Mouse (Mus musculus): Measurements from ENCODE around the gene Ltbp4. TPM values are rescaled to one million over a fixed set of nuclear protein-coding genes. Genes with fewer than 3 reads are reported as not detected.

Gene Ltbp4
- polyA plus RNA-seq, 1 experiment from 2014 or later = 7.2 TPM

GRCm38 (mm10) chr7:27331541-27331851, 6.0 kb downstream of the Ltbp4 start:
- Histone ChIP-seq H3K27me3 (ENCODE audit: insufficient read depth, low read length) (peaks cover 96% of the 10 kb centered on the region), H3K4me3 (ENCODE audit: low read depth, low read length) (peak overlapping the region; percentile 43), H3K9ac (replicated peaks) (no peak overlapping the region), H3K4me2 (ENCODE audit: low read depth, low read length) (peak overlapping the region; percentile 71), H3K36me3 (replicated peaks; ENCODE audit: insufficient read depth, low read length) (no peaks in the 10 kb centered on the region), H3K27ac (ENCODE audit: low read depth) (peak overlapping the region; percentile 46), H3K4me1 (ENCODE audit: insufficient read depth) (peaks cover 18% of the 10 kb centered on the region), H3K9me3 (ENCODE audit: low read length) (no peaks in the 10 kb centered on the region)
- WGBS (ENCODE audit: insufficient replicate concordance) = 4% methylated on average over 8 of the region's 8 CpGs
- no peak for ATAC-seq
- no peak for TF ChIP-seq EP300 (IDR thresholded peaks at IDR 0.05; ENCODE audit: low read depth)
- TF ChIP-seq CTCF (IDR thresholded peaks at IDR 0.05; ENCODE audit: low read depth) = no peak
- DNase-seq = no peak

DNA sequence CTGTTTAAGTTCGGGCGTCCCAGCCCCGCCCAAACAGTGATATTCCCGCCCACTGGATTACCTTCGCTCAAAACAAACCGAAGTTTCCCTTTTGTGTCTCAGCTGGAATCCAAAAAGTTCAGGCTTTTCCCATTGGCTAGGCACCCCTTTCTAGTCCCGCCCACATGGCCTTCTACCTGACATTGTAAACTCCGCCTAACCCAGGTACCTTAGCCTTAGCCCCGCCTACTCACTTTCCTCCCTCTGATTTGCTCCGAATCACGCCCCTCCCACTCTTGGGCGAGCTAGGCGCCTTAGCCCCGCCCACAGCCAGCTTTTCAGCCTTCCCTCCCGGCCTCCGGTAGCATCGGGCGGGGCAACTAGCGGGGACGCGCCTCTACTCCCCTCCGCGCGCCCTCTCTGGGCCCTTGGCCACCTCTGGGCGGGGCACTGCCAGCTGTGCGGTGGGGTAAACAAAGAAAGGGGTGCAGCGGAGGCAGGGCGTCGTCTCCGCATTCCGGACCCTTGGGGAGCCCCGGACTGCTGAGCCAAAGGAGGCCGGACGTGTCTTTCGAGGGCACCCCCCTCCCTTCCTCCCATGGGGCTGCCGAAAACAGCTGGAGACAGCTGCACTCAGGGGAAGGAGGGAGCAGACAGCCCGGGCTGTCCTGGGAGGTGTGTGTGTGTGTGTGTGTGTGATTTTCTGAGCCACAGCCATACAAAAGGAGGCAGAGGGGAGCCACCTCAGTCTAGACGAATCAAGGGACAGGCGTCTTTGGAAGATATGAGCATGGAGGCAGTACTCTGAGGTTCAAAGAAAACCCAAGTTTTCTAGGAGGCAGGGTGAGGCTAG, 6.6 kb downstream of the Ltbp4 start:
- Histone ChIP-seq H3K27me3 (ENCODE audit: insufficient read depth, low read length) (peaks cover 96% of the 10 kb centered on the region), H3K27ac (ENCODE audit: low read depth) (peak overlapping the region; percentile 46)

GRCm38 (mm10) chr7:27329981-27330380, 7.5 kb downstream of the Ltbp4 start:
- Histone ChIP-seq H3K4me2 (ENCODE audit: low read depth, low read length) (peak overlapping the region; percentile 71), H3K9me3 (ENCODE audit: low read length) (no peaks in the 10 kb centered on the region), H3K36me3 (replicated peaks; ENCODE audit: insufficient read depth, low read length) (no peaks in the 10 kb centered on the region), H3K4me3 (ENCODE audit: low read depth, low read length) (peak overlapping the region; percentile 43; the same call in 1 of the 2 replicates), H3K27ac (ENCODE audit: low read depth) (no peak overlapping the region), H3K27me3 (ENCODE audit: insufficient read depth, low read length) (peaks cover 95% of the 10 kb centered on the region), H3K9ac (replicated peaks) (no peak overlapping the region), H3K4me1 (ENCODE audit: insufficient read depth) (peaks cover 21% of the 10 kb centered on the region)
- ATAC-seq (no peak), DNase-seq (no peak)
- 21% methylated on average over 17 of the region's 17 CpGs for WGBS (ENCODE audit: insufficient replicate concordance)
- no peak for TF ChIP-seq EP300 (IDR thresholded peaks at IDR 0.05; ENCODE audit: low read depth)
- no peak for TF ChIP-seq CTCF (IDR thresholded peaks at IDR 0.05; ENCODE audit: low read depth)

More for the DNA sequence above, 6.6 kb downstream of the Ltbp4 start:
- Histone ChIP-seq H3K36me3 (replicated peaks; ENCODE audit: insufficient read depth, low read length) (no peaks in the 10 kb centered on the region), H3K4me3 (ENCODE audit: low read depth, low read length) (peak overlapping the region; percentile 43), H3K9me3 (ENCODE audit: low read length) (no peaks in the 10 kb centered on the region), H3K9ac (replicated peaks) (peak overlapping the region; percentile 18; the same call in 1 of the 2 replicates), H3K4me1 (ENCODE audit: insufficient read depth) (peaks cover 18% of the 10 kb centered on the region), H3K4me2 (ENCODE audit: low read depth, low read length) (peak overlapping the region; percentile 71)
- WGBS (ENCODE audit: insufficient replicate concordance) = under 1% methylated on average over 39 of the region's 39 CpGs
- TF ChIP-seq CTCF (IDR thresholded peaks at IDR 0.05; ENCODE audit: low read depth) (no peak), EP300 (IDR thresholded peaks at IDR 0.05; ENCODE audit: low read depth) (no peak)
- DNase-seq (peak; percentile 89), ATAC-seq (peak; percentile 61)

DNA sequence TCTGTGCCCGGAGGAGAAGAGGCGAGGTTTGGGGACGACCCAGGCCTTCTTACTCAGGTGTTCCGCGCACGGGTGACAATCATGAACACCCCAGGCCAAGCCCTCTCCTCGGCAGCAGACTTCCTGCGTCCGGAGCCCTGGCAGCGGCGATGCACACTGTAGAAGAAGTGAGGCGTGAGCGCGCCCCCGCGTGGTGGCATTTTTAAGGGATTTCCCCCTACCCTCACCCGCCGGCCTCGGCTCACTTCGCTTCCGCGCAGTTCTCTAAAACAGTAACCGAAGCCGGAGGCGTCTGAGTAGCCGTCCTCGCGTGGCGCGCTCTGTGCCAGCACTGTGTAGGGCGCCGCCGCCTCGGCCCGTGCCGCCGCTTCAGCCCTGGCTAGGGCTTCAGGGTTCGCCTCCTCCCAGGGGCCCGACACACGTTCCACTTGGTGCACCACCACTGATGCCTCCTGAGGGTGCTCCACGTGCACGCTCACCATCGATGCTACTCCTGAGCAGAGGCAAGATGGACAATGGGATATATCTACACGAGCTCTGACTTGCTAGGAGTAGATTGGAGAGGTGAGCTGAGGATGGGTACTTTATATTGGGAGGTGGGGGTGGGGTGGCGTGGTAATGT, 8.1 kb downstream of the Ltbp4 start:
- WGBS (ENCODE audit: insufficient replicate concordance) = 3% methylated on average over 45 of the region's 45 CpGs
- H3K4me1 ChIP-seq (ENCODE audit: insufficient read depth) = peaks cover 21% of the 10 kb centered on the region
- ATAC-seq = peak; percentile 29

GRCm38 (mm10) chr7:27328648-27329047, 8.8 kb downstream of the Ltbp4 start:
- no peak overlapping the region for H3K4me2 ChIP-seq (ENCODE audit: low read depth, low read length)
- H3K4me1 ChIP-seq (ENCODE audit: insufficient read depth) = peaks cover 21% of the 10 kb centered on the region
- ATAC-seq (no peak), DNase-seq (no peak)
- 47% methylated on average over 16 of the region's 16 CpGs for WGBS (ENCODE audit: insufficient replicate concordance)
- H3K27ac ChIP-seq (ENCODE audit: low read depth) = no peak overlapping the region
- no peak overlapping the region for H3K4me3 ChIP-seq (ENCODE audit: low read depth, low read length)
- H3K9me3 ChIP-seq (ENCODE audit: low read length) = no peaks in the 10 kb centered on the region
- TF ChIP-seq CTCF (IDR thresholded peaks at IDR 0.05; ENCODE audit: low read depth) (no peak), EP300 (IDR thresholded peaks at IDR 0.05; ENCODE audit: low read depth) (no peak)
- H3K27me3 ChIP-seq (ENCODE audit: insufficient read depth, low read length) = peaks cover 89% of the 10 kb centered on the region
- H3K36me3 ChIP-seq (replicated peaks; ENCODE audit: insufficient read depth, low read length) = no peaks in the 10 kb centered on the region
- no peak overlapping the region for H3K9ac ChIP-seq (replicated peaks)

More for the DNA sequence above, 8.1 kb downstream of the Ltbp4 start:
- TF ChIP-seq CTCF (IDR thresholded peaks at IDR 0.05; ENCODE audit: low read depth) (peak; percentile 79), EP300 (IDR thresholded peaks at IDR 0.05; ENCODE audit: low read depth) (no peak)
- H3K4me3 ChIP-seq (ENCODE audit: low read depth, low read length) = peak overlapping the region; percentile 8; the same call in 1 of the 2 replicates
- no peaks in the 10 kb centered on the region for H3K36me3 ChIP-seq (replicated peaks; ENCODE audit: insufficient read depth, low read length)
- no peak overlapping the region for H3K27ac ChIP-seq (ENCODE audit: low read depth)
- DNase-seq = peak; percentile 87
- no peak overlapping the region for H3K9ac ChIP-seq (replicated peaks)
- H3K4me2 ChIP-seq (ENCODE audit: low read depth, low read length) = peak overlapping the region; percentile 35
- no peaks in the 10 kb centered on the region for H3K9me3 ChIP-seq (ENCODE audit: low read length)
- peaks cover 95% of the 10 kb centered on the region for H3K27me3 ChIP-seq (ENCODE audit: insufficient read depth, low read length)

GRCm38 (mm10) chr7:27328161-27328560, 9.3 kb downstream of the Ltbp4 start:
- Histone ChIP-seq H3K9me3 (ENCODE audit: low read length) (no peaks in the 10 kb centered on the region), H3K4me2 (ENCODE audit: low read depth, low read length) (no peak overlapping the region), H3K27ac (ENCODE audit: low read depth) (no peak overlapping the region), H3K27me3 (ENCODE audit: insufficient read depth, low read length) (peaks cover 86% of the 10 kb centered on the region), H3K4me3 (ENCODE audit: low read depth, low read length) (no peak overlapping the region), H3K36me3 (replicated peaks; ENCODE audit: insufficient read depth, low read length) (no peaks in the 10 kb centered on the region), H3K4me1 (ENCODE audit: insufficient read depth) (peaks cover 21% of the 10 kb centered on the region), H3K9ac (replicated peaks) (no peak overlapping the region)
- ATAC-seq = no peak
- DNase-seq = no peak
- 68% methylated on average over 11 of the region's 11 CpGs for WGBS (ENCODE audit: insufficient replicate concordance)
- no peak for TF ChIP-seq CTCF (IDR thresholded peaks at IDR 0.05; ENCODE audit: low read depth)
- TF ChIP-seq EP300 (IDR thresholded peaks at IDR 0.05; ENCODE audit: low read depth) = no peak

Measured in liver, postnatal 0 days (tissue).